Mouse (Mus musculus): Measurements from ENCODE around the gene Fermt2.
A peak's percentile ranks its signal among the peaks of the same experiment; 100 is the strongest.

Gene Fermt2

DNA sequence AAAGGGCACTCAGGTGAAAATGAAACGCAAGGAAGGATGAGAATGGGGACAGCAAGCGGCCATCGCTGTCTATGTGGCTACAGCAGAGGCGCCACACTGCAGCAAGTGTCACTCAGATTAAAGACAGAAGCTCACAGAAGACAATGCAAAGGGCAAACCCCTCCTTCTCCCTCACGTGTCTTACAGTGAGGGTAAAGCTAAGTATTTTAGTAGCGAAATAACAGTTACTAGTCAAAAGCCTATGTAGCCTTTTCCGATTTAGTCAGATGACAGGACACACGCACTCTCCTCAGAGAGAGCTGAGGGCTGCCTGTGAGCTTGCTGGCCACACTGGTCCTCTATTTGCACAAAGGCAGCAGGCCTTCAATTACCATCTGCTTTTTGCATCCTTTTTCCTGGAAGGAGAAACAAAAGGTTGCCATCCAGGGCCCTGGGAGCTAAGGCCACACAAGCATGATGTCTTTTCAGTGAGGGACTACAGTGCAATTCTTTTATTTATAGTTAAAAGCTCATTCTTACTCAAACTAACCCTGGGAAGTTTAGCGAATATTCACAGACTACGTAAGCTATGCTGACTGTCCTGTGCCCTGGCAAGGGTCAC is 66.9 kb downstream of the Fermt2 start:
- no peak for DNase-seq (ENCODE audit: low spot score)

GRCm38 (mm10) chr14:45462374-45462773 is 67.5 kb downstream of the Fermt2 start:
- peak; percentile 77 for DNase-seq (ENCODE audit: low spot score)

- no peak for DNase-seq (ENCODE audit: low spot score)
These were observed 68.0 kb downstream of the Fermt2 start for GRCm38 (mm10) chr14:45461945-45462344.

GRCm38 (mm10) chr14:45460491-45460890 is 69.4 kb downstream of the Fermt2 start:
- no peak for DNase-seq (ENCODE audit: low spot score)

GRCm38 (mm10) chr14:45459877-45460276 is 70.0 kb downstream of the Fermt2 start:
- no peak for DNase-seq (ENCODE audit: low spot score)

DNA sequence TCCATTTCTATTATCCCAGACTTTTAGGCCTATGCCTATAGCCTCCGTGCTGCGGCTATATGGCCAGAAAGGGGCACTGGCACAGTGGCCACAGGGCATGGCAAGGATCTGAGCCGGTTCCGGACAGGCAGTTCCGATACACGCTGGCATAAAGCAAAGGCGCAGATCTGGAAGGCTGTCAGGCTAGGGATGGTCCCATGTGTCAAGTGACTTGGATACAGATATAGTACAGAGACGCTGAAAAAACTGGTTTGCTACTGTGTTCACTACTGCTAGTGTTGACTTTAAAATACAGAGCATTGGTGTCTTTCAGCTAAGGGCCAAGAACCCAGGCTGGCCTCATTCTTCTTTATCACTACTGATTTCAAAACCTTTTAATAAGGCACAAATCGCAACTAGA is 72.9 kb downstream of the Fermt2 start:
- no peak for DNase-seq (ENCODE audit: low spot score)

DNA sequence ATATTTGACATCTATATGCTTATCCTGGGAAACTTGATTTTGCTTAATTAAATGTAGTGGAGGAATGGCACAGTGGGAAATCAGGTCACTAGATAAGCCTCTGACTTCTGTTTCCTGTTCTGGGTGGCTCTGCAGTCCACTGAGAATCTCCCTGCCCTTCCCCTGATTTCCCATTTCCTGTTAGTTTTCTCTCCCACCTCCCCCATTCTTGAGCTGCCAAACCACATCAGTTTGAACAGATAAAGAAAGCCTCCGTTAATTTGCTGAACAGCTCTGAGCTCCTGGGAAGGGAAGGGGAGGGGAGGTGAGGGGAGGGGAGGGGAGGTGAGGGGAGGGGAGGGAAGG is 73.4 kb downstream of the Fermt2 start:
- no peak for DNase-seq (ENCODE audit: low spot score)

- DNase-seq (ENCODE audit: low spot score), result peak; percentile 78
These were observed 74.0 kb downstream of the Fermt2 start for GRCm38 (mm10) chr14:45455651-45456501.

- DNase-seq (ENCODE audit: low spot score), result no peak
These were observed 76.2 kb downstream of the Fermt2 start for GRCm38 (mm10) chr14:45453538-45454233.

GRCm38 (mm10) chr14:45452861-45453512 is 76.9 kb downstream of the Fermt2 start:
- DNase-seq (ENCODE audit: low spot score), result no peak

DNA sequence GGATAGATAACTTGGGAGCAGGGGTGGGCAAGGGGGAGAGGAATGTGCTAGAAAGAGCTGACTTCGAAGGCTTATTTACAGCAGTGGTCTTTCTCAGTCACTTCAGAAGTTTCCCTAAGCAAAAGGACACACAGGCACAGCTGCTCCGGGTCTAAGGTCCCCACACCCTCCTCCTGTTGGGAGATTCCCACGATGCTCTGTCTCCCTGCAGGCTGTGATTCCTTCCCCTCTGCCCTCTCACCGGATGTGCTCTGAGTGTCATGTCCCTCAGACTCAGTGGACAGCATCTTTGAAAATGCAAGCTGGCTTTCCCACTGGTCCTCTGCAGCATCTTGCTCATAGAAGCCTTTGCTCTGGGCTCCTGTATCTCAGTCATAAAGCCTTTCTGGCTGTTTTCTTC is 77.8 kb downstream of the Fermt2 start:
- no peak for DNase-seq (ENCODE audit: low spot score)

GRCm38 (mm10) chr14:45451090-45451489 is 78.8 kb downstream of the Fermt2 start:
- DNase-seq (ENCODE audit: low spot score), result no peak

DNA sequence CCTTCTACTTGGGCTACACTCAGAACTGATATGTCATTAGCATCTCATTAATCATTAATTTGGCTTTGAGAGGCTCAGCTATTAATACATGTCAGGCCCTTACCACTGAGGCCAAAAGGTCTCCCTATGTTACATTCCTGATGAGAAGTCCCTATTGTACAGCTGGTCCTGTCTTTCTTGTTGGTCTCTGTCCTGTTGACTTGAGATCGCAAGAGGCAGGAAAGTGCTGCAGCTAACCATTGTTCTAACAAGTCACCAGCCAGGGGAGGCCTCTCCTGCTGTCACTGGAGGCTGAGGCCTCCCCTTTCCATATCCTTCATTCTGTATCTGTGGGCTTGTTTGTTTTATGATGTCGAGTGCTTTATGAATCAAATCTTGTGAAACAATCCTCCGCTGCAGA is 83.1 kb downstream of the Fermt2 start:
- DNase-seq (ENCODE audit: low spot score), result no peak

DNA sequence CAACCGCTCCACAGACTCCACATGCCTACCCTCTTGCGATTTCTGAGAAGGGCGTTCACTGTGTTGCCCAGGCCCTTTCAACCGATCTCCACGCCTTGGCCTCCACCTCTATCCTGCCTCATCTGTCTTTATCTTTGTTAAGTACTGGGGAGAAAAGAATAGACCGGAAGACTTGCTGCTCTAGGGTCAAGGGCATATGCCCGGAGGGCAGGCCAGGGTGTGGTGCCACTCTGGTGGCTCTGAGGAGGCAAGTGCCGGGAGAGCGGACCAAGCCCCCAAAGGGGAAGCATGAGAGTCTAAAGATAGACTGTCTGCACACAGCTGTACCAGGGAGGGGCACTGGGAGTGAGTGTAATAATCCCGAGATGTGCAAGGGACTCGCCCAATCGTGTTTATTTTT is 84.5 kb downstream of the Fermt2 start:
- DNase-seq (ENCODE audit: low spot score), result no peak

DNA sequence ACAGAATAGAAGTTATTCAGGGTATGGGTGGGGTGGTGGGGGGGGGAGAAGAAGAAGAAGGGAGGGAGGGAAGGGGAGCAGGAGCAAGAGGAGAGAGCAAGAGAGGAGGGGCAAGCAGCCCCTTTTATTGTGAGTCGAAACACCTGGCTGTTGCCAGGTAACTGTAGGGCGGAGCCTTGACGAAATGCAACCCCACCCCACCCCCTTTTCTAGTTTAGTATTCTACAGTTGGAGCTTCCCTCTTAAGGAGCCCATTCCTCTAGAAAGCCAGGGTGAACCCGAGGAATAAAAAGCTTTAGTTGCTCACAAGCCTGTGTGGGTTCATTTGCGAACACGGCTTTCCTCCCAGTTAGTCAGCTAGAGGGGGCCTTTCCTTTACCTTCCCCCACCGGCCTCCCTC is 85.0 kb downstream of the Fermt2 start:
- DNase-seq (ENCODE audit: low spot score), result no peak

DNA sequence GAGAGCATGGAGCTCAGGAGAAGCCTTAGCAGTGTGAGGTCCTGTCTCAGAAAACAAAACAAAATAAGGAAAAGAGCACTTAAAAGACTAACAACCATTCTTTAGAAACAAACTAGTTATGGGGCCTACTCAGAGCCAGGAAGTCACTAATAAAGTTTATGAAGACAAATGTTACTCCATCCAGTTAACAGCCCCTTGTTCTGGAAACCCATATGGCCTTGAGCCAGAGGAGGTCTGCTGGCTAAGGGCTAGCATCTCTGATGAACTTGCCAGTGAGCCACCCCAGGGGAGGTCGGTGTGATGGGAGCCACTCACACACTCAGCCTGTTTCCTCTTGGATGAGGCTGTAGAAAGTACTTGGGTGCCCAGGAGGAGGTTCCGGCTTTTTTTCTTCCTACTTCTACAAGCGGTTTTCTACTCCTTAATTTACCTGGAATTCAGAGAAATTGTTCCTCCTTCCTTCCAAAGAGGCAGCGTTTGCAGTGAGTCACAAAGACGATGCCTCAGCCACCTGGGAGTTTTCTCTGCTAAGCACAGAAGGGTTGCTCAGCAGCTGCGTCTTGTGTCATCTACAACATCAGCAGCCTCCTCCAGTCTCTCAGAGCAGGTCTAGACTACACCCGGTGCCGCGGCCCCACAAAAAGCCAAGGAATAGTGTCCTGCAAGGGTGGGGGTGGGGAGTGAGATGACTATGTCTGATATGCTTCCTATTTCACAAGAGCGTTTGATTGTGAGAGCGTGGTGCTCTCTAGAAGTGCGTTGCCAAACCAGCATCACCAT is 86.9 kb downstream of the Fermt2 start:
- DNase-seq (ENCODE audit: low spot score), result peak; percentile 31

GRCm38 (mm10) chr14:45441291-45441690 is 88.6 kb downstream of the Fermt2 start:
- DNase-seq (ENCODE audit: low spot score), result no peak

GRCm38 (mm10) chr14:45439387-45439786 is 90.5 kb downstream of the Fermt2 start:
- no peak for DNase-seq (ENCODE audit: low spot score)

GRCm38 (mm10) chr14:45438931-45439275 is 91.0 kb downstream of the Fermt2 start:
- DNase-seq (ENCODE audit: low spot score), result no peak

DNA sequence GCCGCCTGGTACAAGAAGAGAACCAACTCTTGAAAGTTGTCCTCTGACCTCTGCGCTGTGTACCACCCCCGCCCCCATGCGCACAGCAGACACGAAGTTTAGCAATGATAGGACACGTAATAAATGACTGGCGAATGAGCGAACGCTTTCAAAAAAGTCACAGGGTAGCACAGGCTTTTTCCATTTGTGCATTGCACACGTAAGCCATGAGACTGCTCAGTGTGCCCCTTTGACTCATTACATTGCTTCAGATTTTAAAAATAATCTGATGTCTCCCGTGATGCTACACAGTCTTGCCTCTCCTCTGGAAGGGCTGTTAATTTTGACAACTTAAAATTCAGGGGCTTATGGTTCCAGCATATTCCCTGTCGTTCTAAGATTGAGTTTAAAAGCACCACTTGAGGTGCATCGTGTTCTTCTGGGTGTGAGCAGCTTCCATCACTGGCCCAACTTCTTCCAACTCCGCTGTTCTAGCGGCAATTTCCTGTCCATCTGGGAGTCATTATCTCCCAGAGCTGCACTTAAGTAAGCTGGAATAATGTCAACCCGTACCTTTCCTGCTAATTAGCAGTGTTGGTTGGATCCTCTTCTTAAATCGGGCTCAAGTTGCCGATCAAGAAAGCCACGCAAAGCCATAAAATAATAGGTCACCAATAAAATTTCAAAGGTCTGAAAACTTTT is 91.5 kb downstream of the Fermt2 start:
- no peak for DNase-seq (ENCODE audit: low spot score)

DNA sequence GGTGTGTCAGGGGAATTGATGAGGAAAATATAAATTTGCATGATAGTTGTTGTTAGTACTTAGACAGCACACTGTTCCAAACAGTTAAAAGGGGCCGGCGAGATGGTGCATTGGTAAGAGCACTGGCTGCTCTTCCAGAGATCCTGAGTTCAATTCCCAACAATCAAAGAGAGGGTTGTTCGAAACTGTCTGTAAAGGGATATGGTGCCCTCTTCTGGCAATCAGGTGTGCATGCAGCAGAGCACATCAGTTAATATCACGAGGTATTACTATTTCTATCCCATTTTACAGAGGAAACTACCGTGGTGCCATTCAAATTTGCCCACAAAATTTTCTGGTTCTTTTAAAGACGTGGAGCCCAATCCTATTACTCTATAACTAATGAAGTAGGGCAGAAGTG is 95.7 kb downstream of the Fermt2 start:
- DNase-seq (ENCODE audit: low spot score), result no peak

Data from MN1 (cell line).